Mouse (Mus musculus) limb, embryonic 14.5 days (tissue): ENCODE results near the gene Rabgef1. TPM values are rescaled to one million over a fixed set of nuclear protein-coding genes. Genes with fewer than 3 reads are reported as not detected.

Source experiments
- ATAC-seq: fragments of 200-750 bp; cut with Nextera tagmentation; 2 replicates; pipeline ENCODE4 v1.8.0; 2017; ENCODE audit warnings: low read depth, moderate number of reproducible peaks, moderate TSS enrichment; ENCODE audit not compliant: low FRiP score
- DNase-seq: peaks from one replicate; pipeline ENCODE4 v3.0.0-alpha.2; 2015; ENCODE audit warnings: low spot score
- H3K27ac ChIP-seq: fragments of 300-500 bp; sonication (generic); replicated peaks from 2 replicates; pipeline ENCODE4 v1.5.1; 2014; ENCODE audit warnings: low read depth, mild to moderate bottlenecking, low read length, moderate library complexity, mixed read lengths
- H3K27me3 ChIP-seq: fragments of 300-500 bp; sonication (generic); 2 replicates; pipeline ENCODE4 v1.6.1; 2014; ENCODE audit warnings: low read length, mixed read lengths; ENCODE audit not compliant: control insufficient read depth, insufficient read depth
- H3K36me3 ChIP-seq: fragments of 300-500 bp; sonication (generic); 2 replicates; pipeline ENCODE4 v1.6.1; 2014; ENCODE audit warnings: mild to moderate bottlenecking, low read length, moderate library complexity, mixed read lengths; ENCODE audit not compliant: control insufficient read depth, insufficient read depth
- H3K4me1 ChIP-seq: fragments of 300-500 bp; sonication (generic); 2 replicates; pipeline ENCODE4 v1.6.1; 2014; ENCODE audit warnings: antibody characterized with exemption, low read length, mixed read lengths; ENCODE audit not compliant: control insufficient read depth, insufficient read depth
- H3K4me2 ChIP-seq: fragments of 300-500 bp; sonication (generic); replicated peaks from 2 replicates; pipeline ENCODE4 v1.6.1; 2014; ENCODE audit warnings: low read depth, mild to moderate bottlenecking, low read length, moderate library complexity; ENCODE audit not compliant: severe bottlenecking
- H3K4me3 ChIP-seq: fragments of 300-500 bp; sonication (generic); replicated peaks from 2 replicates; pipeline ENCODE4 v1.5.1; 2014; ENCODE audit warnings: low read length
- H3K9ac ChIP-seq: fragments of 300-500 bp; sonication (generic); 2 replicates; pipeline ENCODE4 v1.6.1; 2014; ENCODE audit warnings: mild to moderate bottlenecking, low read depth, low read length, moderate library complexity; ENCODE audit not compliant: severe bottlenecking
- H3K9me3 ChIP-seq: fragments of 300-500 bp; sonication (generic); 2 replicates; pipeline ENCODE4 v1.6.1; 2016; ENCODE audit warnings: low read length; ENCODE audit not compliant: control insufficient read depth
- POLR2A ChIP-seq: fragments of 200-500 bp; IDR thresholded peaks from 2 replicates; pipeline ENCODE4 v1.8.0; 2012; ENCODE audit warnings: inconsistent platforms, mild to moderate bottlenecking, moderate library complexity, borderline replicate concordance; ENCODE audit not compliant: insufficient read depth, insufficient read length; ENCODE audit errors: extremely low read depth
- WGBS: fragments of 180-500 bp; shearing (Covaris S2); extraction: QIAGEN DNeasy Blood & Tissue Kit; methylation state at CpG from one replicate; pipeline ENCODE4 v1.1.7; 2014; 5-methylcytosine and 5-hydroxymethylcytosine counted together
- polyA plus RNA-seq, 2 experiments: library from polyadenylated mRNA; depleted of rRNA in 1 of 2; stranded (reverse) in 1 of 2; unstranded in 1 of 2; fragments of >200 nt; fragmentation: Nextera tagmentation in 1 of 2; extraction: Ambion mirVana in 1 of 2; gene quantifications; 2 replicates each; pipeline versions ENCODE4 v1.2.1 to v1.2.3; 2012 to 2014

Rabgef1 gene
- polyA plus RNA-seq, 2 experiments = 19.4 to 20.2 TPM

DNA sequence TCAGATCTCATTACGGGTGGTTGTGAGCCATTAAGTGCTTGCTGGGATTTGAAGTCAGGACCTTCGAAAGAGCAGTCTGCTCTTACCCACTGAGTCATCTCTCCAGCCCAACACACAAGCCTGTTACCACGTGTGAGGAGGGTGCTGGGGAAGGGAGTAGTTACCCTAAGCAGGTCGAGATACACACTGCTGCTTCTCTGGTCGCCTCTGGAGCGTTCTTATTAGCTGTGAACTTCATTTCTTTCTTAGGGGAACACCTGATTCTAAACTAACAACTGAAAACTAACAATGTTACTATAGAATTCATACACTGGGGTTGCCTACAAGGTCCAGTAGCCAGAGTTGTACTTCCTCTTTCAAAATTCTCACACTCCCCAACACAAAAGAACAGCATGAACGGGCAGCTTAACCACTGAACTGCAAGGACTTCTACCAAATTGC is 11.8 kb upstream of the Rabgef1 start:
- H3K4me3 ChIP-seq = no peak overlapping the region
- no peak for ATAC-seq
- no peak overlapping the region for H3K27ac ChIP-seq
- H3K9ac ChIP-seq = no peak overlapping the region
- H3K9me3 ChIP-seq = no peaks in the 10 kb centered on the region
- WGBS = 68% methylated on average over 7 of the region's 7 CpGs
- H3K4me1 ChIP-seq = no peaks in the 10 kb centered on the region
- DNase-seq = no peak
- H3K4me2 ChIP-seq = no peak overlapping the region
- H3K36me3 ChIP-seq = 0 out of 2 replicates have a peak, but pooled peaks cover 4% of the 10 kb centered on the region
- TF ChIP-seq POLR2A = no peak
- no peaks in the 10 kb centered on the region for H3K27me3 ChIP-seq

DNA sequence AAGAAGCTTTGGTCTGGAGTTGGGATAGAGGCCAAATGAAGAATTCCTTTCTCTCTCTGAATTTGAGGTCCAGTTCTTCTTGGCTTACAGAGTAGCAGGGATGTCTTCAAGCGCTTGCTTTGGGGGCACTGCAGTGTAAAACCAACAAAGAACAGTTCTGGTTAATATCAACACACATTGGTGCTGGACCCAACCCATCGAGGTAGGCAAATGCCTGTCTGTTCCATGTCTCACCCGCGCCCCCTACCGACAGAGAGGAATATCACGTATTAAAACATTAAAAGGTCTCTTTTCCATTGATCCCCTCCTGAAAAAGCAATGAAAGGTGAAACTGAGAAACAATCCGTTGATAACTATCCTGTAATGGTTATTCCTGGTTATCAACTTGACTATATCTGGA is 7.9 kb upstream of the Rabgef1 start:
- no peaks in the 10 kb centered on the region for H3K9me3 ChIP-seq
- no peak overlapping the region for H3K4me3 ChIP-seq
- TF ChIP-seq POLR2A = no peak
- no peak overlapping the region for H3K4me2 ChIP-seq
- ATAC-seq (no peak), DNase-seq (peak; percentile 67)
- H3K27me3 ChIP-seq = no peaks in the 10 kb centered on the region
- WGBS = 2% methylated on average over 7 of the region's 7 CpGs
- no peak overlapping the region for H3K27ac ChIP-seq
- H3K9ac ChIP-seq = no peak overlapping the region
- no peaks in the 10 kb centered on the region for H3K4me1 ChIP-seq
- no peaks in the 10 kb centered on the region for H3K36me3 ChIP-seq

DNA sequence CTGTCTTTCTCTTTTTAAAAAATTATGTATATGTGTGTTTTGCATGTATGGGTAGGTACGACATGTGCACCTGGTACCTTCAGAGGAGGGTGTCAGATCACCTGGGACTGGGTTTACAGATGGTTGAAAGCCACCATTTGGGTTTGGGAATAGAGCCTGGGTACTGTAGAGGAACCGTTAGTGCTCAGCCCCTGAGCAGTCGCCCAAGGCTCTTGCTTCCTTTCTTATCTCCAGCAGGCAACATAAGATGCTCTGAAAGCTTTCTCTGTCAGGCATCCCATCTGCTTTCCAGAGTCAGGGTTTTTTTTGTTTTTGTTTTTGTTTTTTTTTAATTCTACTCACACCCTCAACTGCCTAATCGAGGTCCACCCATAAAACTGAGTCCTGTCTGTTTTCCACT is 6.4 kb upstream of the Rabgef1 start:
- H3K27ac ChIP-seq = no peak overlapping the region
- no peaks in the 10 kb centered on the region for H3K27me3 ChIP-seq
- no peak for TF ChIP-seq POLR2A
- no peak overlapping the region for H3K9ac ChIP-seq
- H3K36me3 ChIP-seq = no peaks in the 10 kb centered on the region
- 67% methylated on average over 4 of the region's 4 CpGs for WGBS
- H3K9me3 ChIP-seq = no peaks in the 10 kb centered on the region
- no peak overlapping the region for H3K4me3 ChIP-seq
- no peaks in the 10 kb centered on the region for H3K4me1 ChIP-seq
- no peak for ATAC-seq
- no peak overlapping the region for H3K4me2 ChIP-seq
- no peak for DNase-seq

DNA sequence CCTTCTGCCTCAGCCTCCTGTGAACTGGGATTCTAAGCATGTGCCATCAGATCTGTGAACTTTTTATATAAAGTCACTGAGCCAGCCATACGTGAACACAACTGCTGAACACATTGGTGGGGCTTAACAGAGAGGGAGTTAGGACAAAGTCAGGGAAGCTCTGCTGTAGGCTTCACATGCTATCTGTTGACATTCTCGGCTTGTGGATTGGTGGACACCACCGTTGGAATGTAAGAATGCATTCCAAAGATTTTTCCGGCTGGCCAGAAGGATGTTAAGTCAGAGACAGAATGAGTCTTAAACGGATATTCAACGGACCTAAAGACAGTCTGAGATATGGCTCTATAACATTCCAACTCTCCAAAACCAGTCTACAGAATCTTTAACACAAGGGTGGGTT is 2.5 kb upstream of the Rabgef1 start:
- no peak overlapping the region for H3K9ac ChIP-seq
- TF ChIP-seq POLR2A = no peak
- no peak for DNase-seq
- no peaks in the 10 kb centered on the region for H3K36me3 ChIP-seq
- H3K4me3 ChIP-seq = no peak overlapping the region
- no peak overlapping the region for H3K4me2 ChIP-seq
- no peak overlapping the region for H3K27ac ChIP-seq
- WGBS = 59% methylated on average over 6 of the region's 6 CpGs
- H3K27me3 ChIP-seq = no peaks in the 10 kb centered on the region
- peaks cover 7% of the 10 kb centered on the region for H3K4me1 ChIP-seq
- H3K9me3 ChIP-seq = no peaks in the 10 kb centered on the region
- no peak for ATAC-seq

DNA sequence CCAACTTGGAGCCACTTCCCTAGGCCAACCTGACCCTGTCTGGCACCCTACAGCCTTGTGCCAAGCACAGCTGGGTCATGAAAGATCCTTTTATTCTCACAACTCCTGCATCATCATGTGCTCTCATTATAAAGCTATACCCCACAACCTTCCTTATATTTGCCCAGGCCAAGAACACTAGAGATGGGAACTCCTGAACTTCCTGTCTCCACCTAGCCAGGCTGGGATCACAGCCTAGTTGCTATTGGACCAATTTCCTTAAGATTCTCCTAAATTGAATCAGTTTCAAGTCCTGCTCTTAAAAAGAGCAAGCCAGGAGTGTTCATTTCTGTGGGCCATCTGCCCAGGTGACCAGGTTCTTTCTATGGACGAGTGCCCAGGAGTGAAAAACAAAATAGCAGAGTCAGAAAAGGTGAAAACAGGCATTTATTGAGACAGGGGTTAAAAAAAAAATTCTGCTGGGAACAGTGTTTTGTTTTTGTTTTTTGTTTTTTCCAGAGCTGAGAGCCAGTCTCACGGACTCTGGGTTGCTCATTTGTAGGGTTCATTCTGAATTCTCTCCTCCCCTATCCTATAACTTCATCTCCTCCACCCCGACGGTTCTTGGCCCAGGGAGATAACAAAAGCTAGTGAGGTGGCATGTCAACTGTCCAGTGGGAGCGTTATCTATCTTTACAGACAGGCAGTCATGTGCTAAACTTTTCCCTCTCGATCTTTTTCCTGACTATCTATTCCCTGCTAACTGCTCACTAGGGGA is 754 bp upstream of the Rabgef1 start:
- Histone ChIP-seq H3K9ac (peak overlapping the region; percentile 93), H3K4me2 (peak overlapping the region; percentile 76), H3K36me3 (no peaks in the 10 kb centered on the region), H3K4me1 (peaks cover 7% of the 10 kb centered on the region), H3K9me3 (no peaks in the 10 kb centered on the region), H3K27ac (peak overlapping the region; percentile 72), H3K4me3 (peak overlapping the region; percentile 92), H3K27me3 (no peaks in the 10 kb centered on the region)
- DNase-seq (no peak), ATAC-seq (no peak)
- TF ChIP-seq POLR2A = no peak
- 17% methylated on average over 6 of the region's 6 CpGs for WGBS
